Mouse (Mus musculus) liver, postnatal 0 days (tissue): ENCODE measurements around the gene Tap1. TPM values are rescaled to one million over a fixed set of nuclear protein-coding genes. Genes with fewer than 3 reads are reported as not detected.

Experiments
- ATAC-seq: fragments of 200-750 bp; cut with Nextera tagmentation; 2 replicates; pipeline ENCODE4 v1.8.0; 2017; ENCODE audit warnings: mild to moderate bottlenecking, moderate library complexity
- DNase-seq: peaks from one replicate; pipeline ENCODE4 v3.0.0-alpha.2; 2016
- H3K27ac ChIP-seq: fragments of 300-500 bp; sonication (generic); 2 replicates; pipeline ENCODE4 v1.5.1; 2014; ENCODE audit warnings: antibody characterized with exemption, moderate library complexity, mild to moderate bottlenecking, low read depth
- H3K27me3 ChIP-seq: fragments of 300-500 bp; sonication (generic); 2 replicates; pipeline ENCODE4 v1.6.1; 2014; ENCODE audit warnings: low read length, control low read depth, mixed read lengths; ENCODE audit not compliant: insufficient read depth
- H3K36me3 ChIP-seq: fragments of 300-500 bp; sonication (generic); replicated peaks from 2 replicates; pipeline ENCODE4 v1.6.1; 2014; ENCODE audit warnings: mild to moderate bottlenecking, control low read depth, low read length, moderate library complexity, mixed read lengths; ENCODE audit not compliant: insufficient read depth
- H3K4me1 ChIP-seq: fragments of 300-500 bp; sonication (generic); 2 replicates; pipeline ENCODE4 v1.6.1; 2014; ENCODE audit warnings: antibody characterized with exemption, mild to moderate bottlenecking, control low read depth; ENCODE audit not compliant: insufficient read depth
- H3K4me2 ChIP-seq: fragments of 300-500 bp; sonication (generic); 2 replicates; pipeline ENCODE4 v1.6.1; 2014; ENCODE audit warnings: low read depth, mild to moderate bottlenecking, low read length, moderate library complexity, mixed read lengths
- H3K4me3 ChIP-seq: fragments of 300-500 bp; sonication (generic); 2 replicates; pipeline ENCODE4 v1.5.1; 2014; ENCODE audit warnings: low read depth, low read length
- H3K9ac ChIP-seq: fragments of 300-500 bp; sonication (generic); replicated peaks from 2 replicates; pipeline ENCODE4 v1.6.1; 2014; ENCODE audit warnings: mild to moderate bottlenecking, moderate library complexity
- H3K9me3 ChIP-seq: fragments of 300-500 bp; sonication (generic); 2 replicates; pipeline ENCODE4 v1.6.1; 2016; ENCODE audit warnings: mild to moderate bottlenecking, control low read depth, low read length, mixed read lengths
- CTCF ChIP-seq: sonication (generic); IDR thresholded peaks from 2 replicates; pipeline ENCODE4 v1.5.1; 2016; ENCODE audit warnings: antibody characterized with exemption, low read depth
- EP300 ChIP-seq: IDR thresholded peaks from 2 replicates; pipeline ENCODE4 v1.6.1; 2016; ENCODE audit warnings: antibody characterized with exemption, low read depth, mild to moderate bottlenecking
- WGBS: fragments of 180-500 bp; shearing (Covaris S2); extraction: QIAGEN DNeasy Blood & Tissue Kit; methylation state at CpG from one replicate; pipeline ENCODE4 v1.1.7; 2014; ENCODE audit not compliant: insufficient replicate concordance; 5-methylcytosine and 5-hydroxymethylcytosine counted together
- polyA plus RNA-seq: library from polyadenylated mRNA; unstranded; fragments of >200 nt; fragmentation: Nextera tagmentation; extraction: Ambion mirVana; gene quantifications from 2 replicates; pipeline ENCODE4 v1.2.1, GENCODE M21; 2015

Tap1 gene
- polyA plus RNA-seq = 8.8 and 9.3 TPM in 2 replicates

- DNase-seq (peak; percentile 98), ATAC-seq (peak; percentile 94)
- TF ChIP-seq CTCF (no peak), EP300 (no peak)
- peaks cover 16% of the 10 kb centered on the region for H3K4me1 ChIP-seq
- H3K4me2 ChIP-seq = peak within 1 kb of the TSS; percentile 95
- H3K27ac ChIP-seq = peak within 1 kb of the TSS; percentile 79
- H3K4me3 ChIP-seq = peak within 1 kb of the TSS; percentile 72
- under 1% methylated on average over 46 of the region's 46 CpGs for WGBS
- H3K36me3 ChIP-seq = peaks cover 21% of the 10 kb centered on the region
- H3K9me3 ChIP-seq = no peaks in the 10 kb centered on the region
- peak within 1 kb of the TSS; percentile 77 for H3K9ac ChIP-seq
- H3K27me3 ChIP-seq = no peaks in the 10 kb centered on the region
Measured at GRCm38 (mm10) chr17:34187261-34187916, at the start of gene Tap1, which contains the start of gene Psmb9. Gene Tap1 (plus strand): TSS chr17:34187553. Gene Psmb9 (minus strand): TSS chr17:34187764.

GRCm38 (mm10) chr17:34137601-34138000 lies 49.8 kb upstream of the Tap1 start:
- DNase-seq = no peak
- Histone ChIP-seq H3K4me3 (no peak overlapping the region), H3K27ac (no peak overlapping the region), H3K4me1 (peaks cover 8% of the 10 kb centered on the region; the same call in 1 of the 2 replicates), H3K36me3 (no peaks in the 10 kb centered on the region), H3K27me3 (peaks cover 32% of the 10 kb centered on the region), H3K4me2 (no peak overlapping the region), H3K9ac (no peak overlapping the region), H3K9me3 (no peaks in the 10 kb centered on the region)
- TF ChIP-seq EP300 (no peak), CTCF (no peak)
- WGBS = 63% methylated on average over 7 of the region's 7 CpGs
- no peak for ATAC-seq

GRCm38 (mm10) chr17:34138655-34139054 lies 48.7 kb upstream of the Tap1 start:
- Histone ChIP-seq H3K9ac (no peak overlapping the region), H3K27me3 (peaks cover 32% of the 10 kb centered on the region), H3K4me2 (no peak overlapping the region), H3K27ac (no peak overlapping the region), H3K4me1 (peaks cover 8% of the 10 kb centered on the region; the same call in 1 of the 2 replicates), H3K9me3 (no peaks in the 10 kb centered on the region), H3K4me3 (no peak overlapping the region), H3K36me3 (no peaks in the 10 kb centered on the region)
- ATAC-seq (no peak), DNase-seq (no peak)
- TF ChIP-seq CTCF (no peak), EP300 (no peak)
- WGBS = 85% methylated on average over 7 of the region's 7 CpGs

- H3K9ac ChIP-seq = 0 out of 2 replicates have a peak overlapping the region, but pooled peaks have one; percentile 26
- no peak overlapping the region for H3K27ac ChIP-seq
- peaks cover 8% of the 10 kb centered on the region; the same call in 1 of the 2 replicates for H3K4me1 ChIP-seq
- ATAC-seq = no peak
- no peaks in the 10 kb centered on the region for H3K36me3 ChIP-seq
- TF ChIP-seq CTCF = no peak
- TF ChIP-seq EP300 = no peak
- 23% methylated on average over 16 of the region's 16 CpGs for WGBS
- DNase-seq = no peak
- H3K9me3 ChIP-seq = no peaks in the 10 kb centered on the region
- H3K4me3 ChIP-seq = peak overlapping the region; percentile 13; the same call in 1 of the 2 replicates
- H3K4me2 ChIP-seq = peak overlapping the region; percentile 44
- H3K27me3 ChIP-seq = peaks cover 32% of the 10 kb centered on the region
Measured at GRCm38 (mm10) chr17:34139416-34139815, 47.9 kb upstream of the Tap1 start.

- no peak for DNase-seq
- Histone ChIP-seq H3K36me3 (no peaks in the 10 kb centered on the region), H3K9ac (no peak overlapping the region), H3K4me2 (peak overlapping the region; percentile 44; the same call in 1 of the 2 replicates), H3K27ac (no peak overlapping the region), H3K4me1 (peaks cover 8% of the 10 kb centered on the region; the same call in 1 of the 2 replicates), H3K4me3 (no peak overlapping the region), H3K9me3 (no peaks in the 10 kb centered on the region), H3K27me3 (peaks cover 32% of the 10 kb centered on the region)
- ATAC-seq = no peak
- 18% methylated on average over 5 of the region's 5 CpGs for WGBS
- no peak for TF ChIP-seq CTCF
- no peak for TF ChIP-seq EP300
Measured at GRCm38 (mm10) chr17:34140240-34140639, 47.1 kb upstream of the Tap1 start.

GRCm38 (mm10) chr17:34141448-34141847 lies 45.9 kb upstream of the Tap1 start:
- ATAC-seq (no peak), DNase-seq (no peak)
- WGBS = 37% methylated on average over 4 of the region's 4 CpGs
- Histone ChIP-seq H3K27ac (no peak overlapping the region), H3K4me1 (no peaks in the 10 kb centered on the region), H3K36me3 (no peaks in the 10 kb centered on the region), H3K27me3 (peaks cover 30% of the 10 kb centered on the region), H3K9me3 (no peaks in the 10 kb centered on the region), H3K4me3 (no peak overlapping the region), H3K9ac (no peak overlapping the region), H3K4me2 (no peak overlapping the region)
- TF ChIP-seq EP300 (no peak), CTCF (no peak)
